Mouse (Mus musculus) heart, embryonic 11.5 days (tissue): ENCODE results near the gene Grm1. TPM values are rescaled to one million over a fixed set of nuclear protein-coding genes. Genes with fewer than 3 reads are reported as not detected.
"Not testable (repeated sequence)": the region's sequence is repeated elsewhere in the genome, so short reads cannot be mapped to it uniquely, and the experiment has no call there.

Source experiments
- ATAC-seq: fragments of 200-750 bp; cut with Nextera tagmentation; replicated peaks from 2 replicates; pipeline ENCODE4 v1.8.0; 2017; ENCODE audit warnings: moderate library complexity; ENCODE audit not compliant: insufficient number of reproducible peaks, low FRiP score, low TSS enrichment
- H3K27ac ChIP-seq: fragments of 300-500 bp; sonication (generic); 2 replicates; pipeline ENCODE4 v1.5.1; 2014; ENCODE audit warnings: mild to moderate bottlenecking, low read depth, low read length
- H3K27me3 ChIP-seq: fragments of 300-500 bp; sonication (generic); 2 replicates; pipeline ENCODE4 v1.6.1; 2014; ENCODE audit warnings: mild to moderate bottlenecking, low read length, mixed read lengths; ENCODE audit not compliant: control insufficient read depth, insufficient read depth
- H3K36me3 ChIP-seq: fragments of 300-500 bp; sonication (generic); 2 replicates; pipeline ENCODE4 v1.6.1; 2014; ENCODE audit warnings: mild to moderate bottlenecking, low read length, moderate library complexity, mixed read lengths; ENCODE audit not compliant: control insufficient read depth, insufficient read depth
- H3K4me1 ChIP-seq: fragments of 300-500 bp; sonication (generic); 2 replicates; pipeline ENCODE4 v1.6.1; 2014; ENCODE audit warnings: low read length; ENCODE audit not compliant: control insufficient read depth, insufficient read depth
- H3K4me2 ChIP-seq: fragments of 300-500 bp; sonication (generic); 2 replicates; pipeline ENCODE4 v1.6.1; 2014; ENCODE audit warnings: mild to moderate bottlenecking, moderate library complexity
- H3K4me3 ChIP-seq: fragments of 300-500 bp; sonication (generic); 2 replicates; pipeline ENCODE4 v1.5.1; 2014; ENCODE audit warnings: low read depth, low read length
- H3K9ac ChIP-seq: fragments of 300-500 bp; sonication (generic); 2 replicates; pipeline ENCODE4 v1.6.1; 2014; ENCODE audit warnings: mild to moderate bottlenecking, low read depth, low read length, moderate library complexity
- H3K9me3 ChIP-seq: fragments of 300-500 bp; sonication (generic); replicated peaks from 2 replicates; pipeline ENCODE4 v1.6.1; 2016; ENCODE audit warnings: low read length; ENCODE audit not compliant: control insufficient read depth
- WGBS: fragments of 180-500 bp; shearing (Covaris S2); extraction: QIAGEN DNeasy Blood & Tissue Kit; methylation state at CpG from one replicate; pipeline ENCODE4 v1.1.7; 2014; ENCODE audit not compliant: insufficient replicate concordance; 5-methylcytosine and 5-hydroxymethylcytosine counted together
- polyA plus RNA-seq: library from polyadenylated mRNA; unstranded; fragments of >200 nt; fragmentation: Nextera tagmentation; extraction: Ambion mirVana; gene quantifications from 2 replicates; pipeline ENCODE4 v1.2.1, GENCODE M21; 2014

Gene Grm1
- polyA plus RNA-seq, 1 experiment from 2014 or later: not detected

GRCm38 (mm10) chr10:11061318-11062071, 20.7 kb downstream of the Grm1 start:
- Histone ChIP-seq H3K4me2 (no peak overlapping the region), H3K36me3 (no peaks in the 10 kb centered on the region), H3K27me3 (no peaks in the 10 kb centered on the region), H3K4me1 (no peaks in the 10 kb centered on the region), H3K9ac (no peak overlapping the region), H3K27ac (no peak overlapping the region), H3K9me3 (no peaks in the 10 kb centered on the region), H3K4me3 (no peak overlapping the region)
- 69% methylated on average over 10 of the region's 10 CpGs for WGBS
- no peak for ATAC-seq

GRCm38 (mm10) chr10:11049361-11049760, 32.8 kb downstream of the Grm1 start:
- no peak overlapping the region for H3K27ac ChIP-seq

GRCm38 (mm10) chr10:11045421-11045820, 36.7 kb downstream of the Grm1 start:
- H3K27ac ChIP-seq, H3K27me3 ChIP-seq, H3K4me3 ChIP-seq, H3K4me2 ChIP-seq, H3K36me3 ChIP-seq, ATAC-seq, H3K4me1 ChIP-seq, H3K9ac ChIP-seq, H3K9me3 ChIP-seq: not testable (repeated sequence)
- WGBS: 59% methylated on average over 11 of the region's 13 CpGs

More at GRCm38 (mm10) chr10:11049361-11049760, 32.8 kb downstream of the Grm1 start:
- no peaks in the 10 kb centered on the region for H3K9me3 ChIP-seq
- no peak overlapping the region for H3K4me2 ChIP-seq
- WGBS: 68% methylated on average over 7 of the region's 7 CpGs
- no peaks in the 10 kb centered on the region for H3K4me1 ChIP-seq
- H3K4me3 ChIP-seq: no peak overlapping the region
- no peak overlapping the region for H3K9ac ChIP-seq
- H3K27me3 ChIP-seq: no peaks in the 10 kb centered on the region
- no peak for ATAC-seq
- H3K36me3 ChIP-seq: no peaks in the 10 kb centered on the region

- no peaks in the 10 kb centered on the region for H3K27me3 ChIP-seq
- no peaks in the 10 kb centered on the region for H3K9me3 ChIP-seq
- H3K4me1 ChIP-seq: no peaks in the 10 kb centered on the region
- WGBS: 68% methylated on average over 1 of the region's 1 CpGs
- H3K4me2 ChIP-seq: no peak overlapping the region
- ATAC-seq: no peak
- H3K9ac ChIP-seq: no peak overlapping the region
- H3K36me3 ChIP-seq: no peaks in the 10 kb centered on the region
- no peak overlapping the region for H3K4me3 ChIP-seq
- H3K27ac ChIP-seq: no peak overlapping the region
Observed at GRCm38 (mm10) chr10:11044455-11045106, 37.6 kb downstream of the Grm1 start.

GRCm38 (mm10) chr10:11039323-11039722, 42.8 kb downstream of the Grm1 start:
- Histone ChIP-seq H3K36me3 (no peaks in the 10 kb centered on the region), H3K9me3 (no peaks in the 10 kb centered on the region), H3K4me3 (no peak overlapping the region), H3K27me3 (no peaks in the 10 kb centered on the region), H3K4me1 (no peaks in the 10 kb centered on the region), H3K27ac (no peak overlapping the region), H3K9ac (no peak overlapping the region), H3K4me2 (no peak overlapping the region)
- no peak for ATAC-seq

- no peaks in the 10 kb centered on the region for H3K27me3 ChIP-seq
- H3K36me3 ChIP-seq: no peaks in the 10 kb centered on the region
- no peaks in the 10 kb centered on the region for H3K9me3 ChIP-seq
- no peak overlapping the region for H3K9ac ChIP-seq
- H3K4me1 ChIP-seq: no peaks in the 10 kb centered on the region
- no peak overlapping the region for H3K4me2 ChIP-seq
- 60% methylated on average over 2 of the region's 2 CpGs for WGBS
- ATAC-seq: no peak
- H3K27ac ChIP-seq: no peak overlapping the region
- H3K4me3 ChIP-seq: no peak overlapping the region
Observed at GRCm38 (mm10) chr10:11032221-11032620, 49.9 kb downstream of the Grm1 start.

GRCm38 (mm10) chr10:11025764-11026518, 56.2 kb downstream of the Grm1 start:
- Histone ChIP-seq H3K4me1 (no peaks in the 10 kb centered on the region), H3K9me3 (no peaks in the 10 kb centered on the region), H3K9ac (no peak overlapping the region), H3K27ac (no peak overlapping the region), H3K4me2 (no peak overlapping the region), H3K4me3 (no peak overlapping the region), H3K36me3 (no peaks in the 10 kb centered on the region), H3K27me3 (no peaks in the 10 kb centered on the region)
- WGBS: 53% methylated on average over 6 of the region's 6 CpGs
- no peak for ATAC-seq

- Histone ChIP-seq H3K9me3 (no peaks in the 10 kb centered on the region), H3K27ac (no peak overlapping the region), H3K27me3 (no peaks in the 10 kb centered on the region), H3K36me3 (no peaks in the 10 kb centered on the region), H3K4me1 (no peaks in the 10 kb centered on the region), H3K4me2 (no peak overlapping the region), H3K9ac (no peak overlapping the region), H3K4me3 (no peak overlapping the region)
- WGBS: 83% methylated on average over 2 of the region's 2 CpGs
- ATAC-seq: no peak
Observed at GRCm38 (mm10) chr10:11018970-11019531, 63.1 kb downstream of the Grm1 start.
